In genomic region chr16:90830686-90831439, GRCm38 (mm10) we compare ENCODE assay signal across 8 mouse cellular contexts. TPM values are rescaled to one million over a fixed set of nuclear protein-coding genes. Genes with fewer than 3 reads are reported as not detected.
DNase-seq lines count a peak whose midpoint lies in the region; ATAC-seq and TF ChIP-seq lines count a peak whose summit lies in the region.

No protein-coding gene starts in this region.

- TF ChIP-seq POLR2A in cortical plate, adult 2 months (IDR thresholded peaks at IDR 0.05; ENCODE audit: extremely low read depth, insufficient read depth, low read length) = no peak

- no peak for TF ChIP-seq CTCF in cortical plate, adult 2 months (IDR thresholded peaks at IDR 0.05; ENCODE audit: extremely low read depth, insufficient read depth, low read length)
- no peak for TF ChIP-seq CTCF in hindbrain, postnatal 0 days (IDR thresholded peaks at IDR 0.05; ENCODE audit: low read depth)

- no peaks in the 10 kb centered on the region; the same call in 1 of the 2 replicates for H3K4me1 ChIP-seq in cortical plate, adult 2 months (ENCODE audit: control insufficient read depth, insufficient read depth, low read length)
- H3K4me1 ChIP-seq in hindbrain, postnatal 0 days (ENCODE audit: insufficient read depth, low read length) = peaks cover 16% of the 10 kb centered on the region

- H3K9me3 ChIP-seq in hindbrain, postnatal 0 days (ENCODE audit: low read length) = no peaks in the 10 kb centered on the region

- H3K9ac ChIP-seq in hindbrain, postnatal 0 days (replicated peaks; ENCODE audit: low read length) = peak overlapping the region; percentile 54

- peak; percentile 91 to 96 for DNase-seq in adrenal gland, adult (ENCODE audit: inconsistent age in 2 of 2, low spot score in 1 of 2)
- DNase-seq in gastrocnemius, adult 8-10 months (ENCODE audit: low spot score in 2 of 2) = peak; percentile 47 to 50
- peak; percentile 73 for DNase-seq in hindbrain, postnatal 0 days (ENCODE audit: low spot score)
- peak; percentile 58 to 72 for DNase-seq in left cerebral cortex, adult 18-20 months (ENCODE audit: low spot score in 2 of 2)
- DNase-seq in right cerebral cortex, postnatal 10 days (ENCODE audit: low spot score in 2 of 2) = peak; percentile 53 to 68
- no peak for DNase-seq in T-cell, adult 2 months (ENCODE audit: low spot score)

- H3K4me3 ChIP-seq in cortical plate, adult 2 months (ENCODE audit: insufficient read depth, low read length) = peak overlapping the region; percentile 38
- peak overlapping the region; percentile 51 for H3K4me3 ChIP-seq in hindbrain, postnatal 0 days (ENCODE audit: low read length)
- peak overlapping the region; percentile 17; the same call in 1 of the 2 replicates for H3K4me3 ChIP-seq in macrophage (ENCODE audit: inconsistent target)

- peak; percentile 81 for ATAC-seq in hindbrain, postnatal 0 days

- under 1% methylated on average over 66 of the region's 67 CpGs for WGBS in hindbrain, postnatal 0 days
- WGBS in macrophage (ENCODE audit: missing documents) = 2% methylated on average over 61 of the region's 67 CpGs

- peak overlapping the region; percentile 4; the same call in 1 of the 2 replicates for H3K27ac ChIP-seq in cortical plate, adult 2 months (ENCODE audit: insufficient read depth, low read length)
- peak overlapping the region; percentile 51 for H3K27ac ChIP-seq in hindbrain, postnatal 0 days
- H3K27ac ChIP-seq in macrophage = no peak overlapping the region

- H3K79me2 ChIP-seq in macrophage (ENCODE audit: inconsistent target) = no peaks in the 10 kb centered on the region

- no peaks in the 10 kb centered on the region for H3K27me3 ChIP-seq in hindbrain, postnatal 0 days (ENCODE audit: insufficient read depth, low read length)

- no peaks in the 10 kb centered on the region for H3K36me3 ChIP-seq in hindbrain, postnatal 0 days (ENCODE audit: insufficient read depth, low read length)
- no peaks in the 10 kb centered on the region for H3K36me3 ChIP-seq in macrophage (ENCODE audit: inconsistent target)

- H3K4me2 ChIP-seq in hindbrain, postnatal 0 days (ENCODE audit: low read depth, low read length) = peak overlapping the region; percentile 86

RNA-seq across cellular contexts. Expression of gene Eva1c, which starts 4.3 kb away (rescaled TPM):
- polyA plus RNA-seq in cortical plate, adult 2 months (2012; rRNA removed) = 2.2 and 3.1 TPM in 2 replicates
- under 1 TPM in 3 of 4 experiments, not detected in 1; 0.34 to 0.56 (median 0.38) TPM for total RNA-seq in gastrocnemius, adult 8-10 months (2022)
- 2.3 and 9.4 TPM in 2 replicates for total RNA-seq in hindbrain, postnatal 0 days (2014; rRNA removed)
- polyA plus RNA-seq in hindbrain, postnatal 0 days (2015; fragmentation: Nextera tagmentation; extraction: Ambion mirVana) = 3.9 and 4.0 TPM in 2 replicates
- total RNA-seq in left cerebral cortex, adult 18-20 months (2021) = 1 to 10 TPM; 3.0 to 3.3 TPM
- total RNA-seq in macrophage (2018; cell fraction: chromatin; rRNA removed) = under 1 TPM in 1 of 26 experiments, not detected in 25; 0.44 TPM
- not detected for total RNA-seq in macrophage (2018; cell fraction: cytosol; rRNA removed)
- not detected for total RNA-seq in macrophage (2018; cell fraction: nucleus; rRNA removed)
- polyA plus RNA-seq in macrophage (2018) = not detected in 3 replicates

RNA-seq across cellular contexts. Expression of gene Urb1, which starts 20.6 kb away (rescaled TPM):
- polyA plus RNA-seq in cortical plate, adult 2 months (2012; rRNA removed) = 6.8 and 6.9 TPM in 2 replicates
- 1 to 10 TPM; 4.2 to 4.7 (median 4.3) TPM for total RNA-seq in gastrocnemius, adult 8-10 months (2022)
- total RNA-seq in hindbrain, postnatal 0 days (2014; rRNA removed) = 14.5 and 17.6 TPM in 2 replicates
- polyA plus RNA-seq in hindbrain, postnatal 0 days (2015; fragmentation: Nextera tagmentation; extraction: Ambion mirVana) = 4.0 and 4.5 TPM in 2 replicates
- total RNA-seq in left cerebral cortex, adult 18-20 months (2021) = 10 to 100 TPM; 14.3 to 16.4 TPM
- 10 to 100 TPM; 19.8 to 90.3 (median 41.1) TPM for total RNA-seq in macrophage (2018; cell fraction: chromatin; rRNA removed)
- total RNA-seq in macrophage (2018; cell fraction: cytosol; rRNA removed) = 1 to 10 TPM; 1.8 to 5.5 (median 3.9) TPM
- total RNA-seq in macrophage (2018; cell fraction: nucleus; rRNA removed) = 10 to 100 TPM in 22 of 26 experiments, 1 to 10 TPM in 4; 7.5 to 38.2 (median 19.0) TPM
- 1.9 to 4.5 TPM (median 3.0 TPM) in 3 replicates for polyA plus RNA-seq in macrophage (2018)
